Mouse (Mus musculus): ENCODE data around the gene Sorl1.
A peak's percentile ranks its signal among the peaks of the same experiment; 100 is the strongest.

- TF ChIP-seq CTCF (conservative IDR thresholded peaks at IDR 0.05; ENCODE audit: low read length): no peak
- TF ChIP-seq POU5F1 (IDR thresholded peaks at IDR 0.05; ENCODE audit: borderline replicate concordance, low read length): no peak
- TF ChIP-seq NANOG (IDR thresholded peaks at IDR 0.05; ENCODE audit: borderline replicate concordance, low read length): peak; percentile 45; the same call in 1 of the 2 replicates
Measured at GRCm38 (mm10) chr9:42100618-42101210, 23.4 kb downstream of the Sorl1 start.
